Mouse (Mus musculus) ovary, adult 2 months (tissue): ENCODE data around the gene Wbp2. TPM values are rescaled to one million over a fixed set of nuclear protein-coding genes. Genes with fewer than 3 reads are reported as not detected.

Experiments used
- polyA plus RNA-seq: library from polyadenylated mRNA; depleted of rRNA; stranded (reverse); fragments of >200 nt; gene quantifications from 2 replicates; pipeline ENCODE4 v1.2.3, GENCODE M21; 2012; rRNA removed

Gene Wbp2
- polyA plus RNA-seq, result 238 and 344 TPM in 2 replicates

DNA sequence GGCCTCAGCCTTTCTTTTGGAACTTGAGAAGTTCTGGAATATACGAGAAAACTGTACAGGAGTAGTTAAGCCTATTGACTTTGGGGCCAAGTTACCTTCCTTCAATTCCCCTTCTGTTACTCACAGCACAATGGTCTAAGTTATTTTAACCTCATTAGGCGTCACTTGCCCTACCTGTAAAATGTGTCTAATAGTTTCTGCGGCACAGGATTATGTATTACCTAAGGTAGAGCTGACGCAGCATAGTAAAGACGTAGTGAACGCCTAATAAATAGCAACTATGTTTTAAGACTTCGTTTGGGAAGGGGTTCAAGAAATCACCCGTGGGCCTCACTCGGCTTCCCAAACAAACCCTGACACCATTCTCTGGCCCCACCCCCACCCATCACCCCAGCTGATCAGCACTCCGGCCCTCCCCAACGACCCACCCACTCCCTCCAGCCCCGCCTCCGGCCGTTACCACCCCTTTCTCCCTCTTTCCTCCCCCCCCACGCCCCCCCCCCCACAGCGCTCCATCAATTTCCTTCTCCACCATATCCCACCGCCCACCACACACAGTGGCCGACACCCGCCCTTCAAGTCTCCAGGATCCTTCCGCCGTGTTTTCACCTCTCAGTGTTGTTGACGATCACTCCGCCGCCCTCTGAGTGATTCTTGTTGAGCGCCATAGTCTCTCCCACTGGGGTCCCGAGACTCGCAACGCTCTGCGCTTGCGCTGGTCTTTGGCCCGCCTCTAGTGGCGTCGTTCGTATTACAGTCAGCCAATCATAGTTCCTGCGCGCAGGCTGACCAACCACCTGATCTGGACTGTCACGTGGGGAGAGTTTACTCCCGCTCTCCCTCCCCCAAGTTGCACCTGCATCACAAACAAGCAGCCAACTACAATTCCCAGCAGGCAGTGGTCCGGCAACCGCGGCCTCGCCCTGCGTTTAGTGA is at the start of gene Wbp2:
Gene Wbp2 (minus strand): TSS at position 738 of the 936 bp plus-strand sequence.

DNA sequence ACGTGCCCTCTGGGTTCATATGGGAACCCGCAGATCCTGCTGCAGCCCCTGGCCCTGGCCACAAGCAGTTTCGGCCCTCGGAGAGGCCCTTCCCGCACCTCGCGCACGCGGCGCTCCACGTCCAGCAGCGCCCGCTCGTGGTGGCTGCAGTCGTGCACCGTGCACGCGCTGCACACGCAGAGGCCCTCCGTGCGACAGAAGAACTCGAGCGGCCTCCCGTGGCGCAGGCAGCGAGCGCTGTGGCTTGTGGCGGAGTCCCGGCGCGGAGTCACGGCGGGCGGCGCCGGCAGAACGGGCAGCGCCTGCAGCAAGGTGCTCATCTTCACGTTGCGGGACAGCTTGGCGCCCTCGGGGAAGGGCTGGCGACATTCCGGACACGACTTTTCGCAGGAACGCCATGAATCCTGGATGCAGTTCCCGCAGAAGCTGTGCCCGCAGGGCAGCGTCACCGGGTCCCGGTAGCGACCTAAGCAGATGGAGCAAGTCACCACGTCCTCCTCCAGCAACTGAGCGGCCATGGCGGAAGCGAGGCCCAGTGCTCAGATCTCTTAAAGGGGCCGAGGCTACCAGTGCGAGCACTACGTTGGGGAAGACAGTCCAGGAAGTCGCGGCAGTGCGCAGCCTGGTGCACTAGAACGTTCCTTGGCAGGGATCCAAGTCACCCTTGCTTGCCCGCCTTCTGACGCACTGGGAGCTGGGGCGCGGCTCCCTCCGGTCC is 43.9 kb upstream of the Wbp2 start, which contains the start of gene Trim65:
Gene Trim65 (minus strand): TSS at position 641 of the 718 bp plus-strand sequence.

DNA sequence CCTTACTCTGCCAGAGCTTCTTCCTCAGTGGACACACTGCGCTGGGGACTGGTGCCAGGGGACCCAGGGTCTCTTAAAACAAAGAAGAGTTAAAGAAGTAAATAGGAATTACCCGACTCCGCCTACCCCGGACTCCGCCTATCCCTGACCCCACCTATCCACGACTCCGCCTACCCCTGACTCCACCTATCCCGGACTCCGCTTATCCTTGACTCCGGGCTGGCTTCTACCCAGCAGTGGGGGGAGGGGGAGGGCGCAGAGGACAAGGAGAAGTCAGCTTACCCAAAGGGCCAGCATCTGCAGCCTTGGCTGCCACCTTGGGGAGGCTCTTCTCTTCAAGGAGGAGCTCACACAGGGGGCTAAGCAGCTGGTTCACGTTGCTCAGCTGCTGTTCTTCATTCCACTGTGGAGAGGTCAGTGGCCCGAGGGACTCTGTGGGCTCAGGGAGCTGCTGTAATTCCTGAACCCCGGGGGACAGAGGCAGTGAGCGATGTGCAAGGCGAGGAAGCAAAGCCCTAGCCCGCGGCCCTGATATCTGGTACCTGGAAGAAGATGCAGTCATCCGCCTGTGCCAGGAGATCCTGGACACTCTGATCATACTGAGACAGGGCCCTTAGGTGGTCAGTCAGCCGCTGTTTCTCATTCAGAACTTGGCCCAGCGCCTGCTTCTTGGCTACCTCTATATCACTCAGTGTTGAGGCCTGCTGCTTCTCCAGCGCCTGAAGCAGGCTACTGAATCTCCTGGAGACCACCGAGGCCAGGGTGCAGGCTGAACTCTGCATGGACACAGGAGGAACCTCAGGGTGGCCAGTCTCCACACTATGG is 40.6 kb upstream of the Wbp2 start, which contains the start of gene Trim47:
Gene Trim47 (minus strand): TSS at position 55 of the 825 bp plus-strand sequence.

DNA sequence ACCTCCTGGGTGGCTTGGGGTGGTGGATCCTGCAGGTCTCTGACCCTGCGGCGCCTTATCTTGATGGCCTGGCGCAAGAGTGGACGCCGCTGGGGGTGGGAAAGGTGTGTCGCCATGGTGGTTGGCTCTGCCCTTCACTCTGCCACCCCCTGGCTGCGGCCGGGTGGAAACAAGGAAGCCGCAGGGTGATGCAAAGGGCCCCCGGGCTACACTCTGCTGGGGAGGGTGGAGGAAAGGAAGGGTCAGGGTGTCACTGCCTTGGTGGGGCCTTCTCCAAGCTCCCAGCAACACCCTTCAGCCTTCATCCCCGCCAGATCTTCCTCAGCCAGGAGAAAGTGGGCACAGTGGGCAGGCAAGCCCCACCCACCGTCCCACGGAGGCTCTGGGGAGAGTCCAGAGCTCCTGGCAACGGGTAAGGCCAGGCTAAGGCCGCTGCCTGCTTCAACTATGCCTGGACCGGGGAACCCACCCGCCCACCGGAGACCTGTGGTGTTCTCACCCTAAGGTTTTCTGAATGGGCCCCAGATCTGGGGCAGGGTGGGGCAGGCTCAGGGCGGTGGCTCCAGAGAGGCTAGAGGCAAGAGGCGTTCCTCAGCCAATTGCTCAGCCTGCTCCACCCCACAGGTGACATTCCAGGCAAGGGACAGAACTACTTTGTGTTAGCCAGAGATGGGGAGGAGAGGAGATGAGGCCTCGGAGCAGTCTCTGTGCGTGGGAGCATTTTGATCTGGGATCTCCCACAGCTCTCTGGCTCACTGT is 9.2 kb downstream of the Wbp2 start, which contains the start of gene Unc13d:
Gene Unc13d (minus strand): TSS at position 516 of the 759 bp plus-strand sequence.

DNA sequence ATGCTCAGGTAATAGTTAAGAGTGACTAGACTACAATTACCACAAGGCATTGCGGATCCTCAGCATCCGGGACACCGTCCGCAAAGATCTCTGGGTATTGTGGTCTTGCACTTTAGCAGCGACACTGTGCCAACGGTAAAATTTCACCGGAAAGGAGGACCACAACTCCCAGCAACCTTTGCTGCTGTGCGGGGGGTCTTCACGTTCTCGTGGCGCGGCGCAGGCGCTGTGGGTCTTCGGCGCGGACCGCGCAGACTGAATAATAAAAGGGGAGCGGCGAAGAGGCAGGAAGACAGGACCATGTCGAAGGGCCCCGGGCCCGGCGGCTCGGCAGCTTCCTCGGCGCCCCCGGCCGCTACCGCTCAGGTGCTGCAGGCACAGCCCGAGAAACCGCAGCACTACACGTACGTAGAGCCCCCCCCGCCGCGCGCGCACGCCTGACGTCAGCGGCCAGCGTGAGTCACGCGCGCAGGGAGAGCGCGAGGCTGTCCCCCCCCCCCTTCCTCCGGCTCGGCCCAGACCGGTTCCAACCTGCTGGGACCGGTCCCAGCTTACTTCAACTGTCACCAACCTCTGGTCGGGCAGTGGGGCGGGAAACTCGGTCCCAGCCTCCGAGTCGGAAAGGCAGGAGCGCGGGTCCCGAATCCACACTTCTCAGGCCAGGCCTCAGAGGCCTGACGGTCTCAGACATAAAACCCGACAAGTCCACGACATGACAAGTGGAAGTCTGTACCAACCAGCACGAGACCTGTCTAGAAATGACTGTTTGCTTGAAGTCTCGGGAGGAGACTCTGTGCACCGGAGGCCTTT is 56.5 kb downstream of the Wbp2 start, which contains the start of gene Unk:
Gene Unk (plus strand): TSS at position 235 of the 810 bp plus-strand sequence.

Other genes with a start within 250 kb of the Wbp2 start
- gene Myo15b, start 228.6 kb downstream of the Wbp2 start, polyA plus RNA-seq, result 7.9 TPM in 2 replicates
- 11.2 and 12.7 TPM in 2 replicates for gene Smim5, start 187.0 kb downstream of the Wbp2 start, polyA plus RNA-seq
- gene Smim6, start 175.0 kb downstream of the Wbp2 start, polyA plus RNA-seq, result 0.61 and 0.83 TPM in 2 replicates
- gene Sap30bp, start 153.7 kb downstream of the Wbp2 start, polyA plus RNA-seq, result 48.2 and 49.0 TPM in 2 replicates
- 20.5 and 28.0 TPM in 2 replicates for gene Recql5, start 153.5 kb downstream of the Wbp2 start, polyA plus RNA-seq
- 14.6 and 16.3 TPM in 2 replicates for gene Itgb4, start 112.3 kb downstream of the Wbp2 start, polyA plus RNA-seq
- gene Galk1, start 74.3 kb downstream of the Wbp2 start, polyA plus RNA-seq, result 122 and 133 TPM in 2 replicates
- gene H3f3b, start 59.0 kb downstream of the Wbp2 start, polyA plus RNA-seq, result 164 and 167 TPM in 2 replicates
- gene Unk, start 56.7 kb downstream of the Wbp2 start, polyA plus RNA-seq, result 63.2 and 87.9 TPM in 2 replicates
- gene Unc13d, start 9.0 kb downstream of the Wbp2 start, polyA plus RNA-seq, result 17.8 and 23.6 TPM in 2 replicates
- 72.1 and 83.3 TPM in 2 replicates for gene Trim47, start 40.2 kb upstream of the Wbp2 start, polyA plus RNA-seq
- 16.1 and 17.8 TPM in 2 replicates for gene Trim65, start 44.1 kb upstream of the Wbp2 start, polyA plus RNA-seq
- gene Mrpl38, start 51.9 kb upstream of the Wbp2 start, polyA plus RNA-seq, result 50.6 and 52.5 TPM in 2 replicates
- 40.9 and 43.2 TPM in 2 replicates for gene Fbf1, start 81.2 kb upstream of the Wbp2 start, polyA plus RNA-seq
- gene Ten1, start 111.9 kb upstream of the Wbp2 start, polyA plus RNA-seq, result 27.9 and 37.2 TPM in 2 replicates
- 31.6 and 41.8 TPM in 2 replicates for gene Acox1, start 112.0 kb upstream of the Wbp2 start, polyA plus RNA-seq
- 2.8 and 3.7 TPM in 2 replicates for gene Evpl, start 151.1 kb upstream of the Wbp2 start, polyA plus RNA-seq
- gene Srp68, start 187.2 kb upstream of the Wbp2 start, polyA plus RNA-seq, result 51.8 and 68.0 TPM in 2 replicates
- 3.4 and 3.8 TPM in 2 replicates for gene Galr2, start 193.9 kb upstream of the Wbp2 start, polyA plus RNA-seq
- gene Exoc7, start 220.2 kb upstream of the Wbp2 start, polyA plus RNA-seq, result 34.9 and 36.3 TPM in 2 replicates
- gene Foxj1, start 248.4 kb upstream of the Wbp2 start, polyA plus RNA-seq, result 121 and 144 TPM in 2 replicates